Mouse (Mus musculus): Measurements from ENCODE around the gene Gapvd1.
"Not testable (repeated sequence)": the region's sequence is repeated elsewhere in the genome, so short reads cannot be mapped to it uniquely, and the experiment has no call there.

DNA sequence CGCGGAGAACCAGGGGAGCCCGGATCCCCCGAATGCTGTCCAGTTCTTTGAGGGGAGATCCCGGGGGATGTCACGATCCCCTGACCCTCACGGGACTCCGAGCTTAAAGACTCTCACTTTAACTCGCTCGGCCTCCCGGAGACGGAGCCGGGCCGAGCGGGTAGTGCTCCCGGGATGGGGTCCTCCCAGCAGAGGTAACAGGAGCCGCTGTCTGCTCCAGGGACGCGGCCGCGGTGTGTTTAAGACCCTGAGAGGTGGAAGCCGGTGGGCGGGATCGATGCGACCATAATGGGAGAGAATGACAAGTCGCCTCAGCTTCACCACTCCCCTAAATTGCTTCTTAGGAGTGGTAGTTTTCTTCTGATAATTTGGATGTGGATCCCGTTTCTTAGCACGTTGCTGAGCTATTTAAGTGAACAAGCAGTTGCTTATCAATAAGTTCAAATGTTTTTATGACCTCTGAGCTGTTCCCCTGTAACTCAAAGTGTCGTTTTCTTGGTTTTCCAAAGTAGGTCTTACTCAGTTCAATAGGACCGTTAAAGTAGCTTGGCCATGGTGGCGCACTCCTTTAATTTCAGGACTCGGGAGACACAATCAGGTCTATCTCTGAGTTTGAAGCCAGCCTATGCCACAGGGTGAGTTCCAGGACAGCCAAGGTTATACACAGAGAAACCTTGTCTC, 47.7 kb upstream of the Gapvd1 start:
- TF ChIP-seq MAX (IDR thresholded peaks at IDR 0.05; ENCODE audit: low read length), result peak; percentile 38; the same call in 1 of the 2 replicates
- TF ChIP-seq MYC (IDR thresholded peaks at IDR 0.05; ENCODE audit: low read depth, low read length), result 0 out of 2 replicates have a peak, but pooled peaks have one; percentile 64
- not testable (repeated sequence) for TF ChIP-seq POLR2AphosphoS2 (IDR thresholded peaks at IDR 0.05; ENCODE audit: low read length); POLR2AphosphoS5 (IDR thresholded peaks at IDR 0.05; ENCODE audit: borderline replicate concordance, low read depth, low read length); NRF1 (IDR thresholded peaks at IDR 0.05; ENCODE audit: insufficient read depth, low read depth, low read length, poor library complexity, severe bottlenecking); E2F4 (IDR thresholded peaks at IDR 0.05; ENCODE audit: borderline replicate concordance, low read depth, low read length)

Measured in MEL (cell line).